Mouse (Mus musculus) cerebellum, adult 11-12 months (tissue): ENCODE data around the gene Fam198b.

Experiments used
- DNase-seq: peaks from one replicate; pipeline ENCODE4 v3.0.0; 2022

Fam198b gene

GRCm38 (mm10) chr3:79989911-79990310 is 105.6 kb downstream of the Fam198b start:
- no peak for DNase-seq

- no peak for DNase-seq
Observed at GRCm38 (mm10) chr3:79990480-79990879, 106.1 kb downstream of the Fam198b start.

GRCm38 (mm10) chr3:79994029-79994539 is 109.8 kb downstream of the Fam198b start:
- no peak for DNase-seq

GRCm38 (mm10) chr3:79995726-79996125 is 111.4 kb downstream of the Fam198b start:
- DNase-seq: no peak
